Comparison of ENCODE assay signal across 23 mouse cellular contexts in the genomic region with DNA sequence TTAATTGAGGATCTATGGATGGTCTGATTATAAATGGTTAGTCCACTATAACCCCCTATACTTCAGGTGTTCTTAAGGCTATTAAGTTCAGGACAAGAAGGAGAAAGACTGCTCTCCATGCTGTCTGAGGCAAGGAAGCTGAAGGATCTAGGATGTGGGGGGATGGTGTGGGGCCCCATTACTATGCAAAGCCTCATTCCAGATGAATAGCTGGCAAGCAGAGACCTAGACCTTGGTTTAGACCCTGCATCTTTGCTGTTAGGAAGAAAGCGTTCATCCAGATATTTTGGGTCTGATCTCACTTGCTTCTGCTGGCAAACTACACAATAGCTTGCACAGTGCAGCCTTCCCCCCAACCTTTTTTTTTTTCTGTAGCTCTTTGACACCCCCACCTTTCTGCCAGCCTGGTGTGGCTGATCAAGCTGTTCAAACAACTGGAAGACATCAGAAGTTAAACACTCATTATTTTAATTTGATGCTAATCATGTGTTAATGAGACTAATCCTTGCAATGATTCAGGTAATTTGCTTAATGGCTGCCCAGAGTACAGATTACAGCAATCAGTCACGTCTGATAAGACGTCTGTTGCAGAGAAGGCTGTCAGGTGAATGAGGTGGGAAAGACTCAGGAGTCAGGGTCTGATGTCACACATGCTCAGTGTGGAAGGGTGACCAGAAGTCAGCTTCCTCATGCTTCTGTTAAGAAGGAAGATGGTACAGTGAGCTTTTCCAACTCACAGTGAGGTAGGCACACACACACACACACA.
DNase-seq lines count a peak whose midpoint lies in the region; ATAC-seq and TF ChIP-seq lines count a peak whose summit lies in the region.
"Had no signal": no experiment of that assay in that cellular context is flagged by ENCODE, and none has a peak within 500 bp of the region (broad histone marks: within the 10 kb centered on the region; RNA-seq: fewer than 3 reads in every experiment).

No protein-coding gene starts in this region.

- no peak for TF ChIP-seq EP300 in lung, postnatal 0 days (IDR thresholded peaks at IDR 0.05)

- H3K9ac ChIP-seq in neural tube, embryonic 13.5 days: no peak overlapping the region
- no peak overlapping the region for H3K9ac ChIP-seq in neural tube, embryonic 15.5 days (replicated peaks)
- no peak overlapping the region for H3K9ac ChIP-seq in forebrain, embryonic 16.5 days (replicated peaks; ENCODE audit: low read depth, low read length)
- no peak overlapping the region for H3K9ac ChIP-seq in midbrain, embryonic 15.5 days
- H3K9ac ChIP-seq in lung, postnatal 0 days (replicated peaks; ENCODE audit: low read depth): no peak overlapping the region
- H3K9ac ChIP-seq: embryonic facial prominence, embryonic 12.5 days; heart, embryonic 15.5 days had no signal

- H3K4me3 ChIP-seq in neural tube, embryonic 13.5 days: no peak overlapping the region
- no peak overlapping the region for H3K4me3 ChIP-seq in neural tube, embryonic 15.5 days (replicated peaks)
- no peak overlapping the region for H3K4me3 ChIP-seq in forebrain, embryonic 16.5 days (replicated peaks; ENCODE audit: low read length)
- no peak overlapping the region for H3K4me3 ChIP-seq in midbrain, embryonic 15.5 days
- no peak overlapping the region for H3K4me3 ChIP-seq in lung, postnatal 0 days (ENCODE audit: low read depth, low read length)
- H3K4me3 ChIP-seq: embryonic facial prominence, embryonic 12.5 days; erythroblast, embryonic 14.5 days; heart, embryonic 15.5 days had no signal

- H3K4me2 ChIP-seq in neural tube, embryonic 13.5 days: no peak overlapping the region
- H3K4me2 ChIP-seq in neural tube, embryonic 15.5 days: no peak overlapping the region
- H3K4me2 ChIP-seq in forebrain, embryonic 16.5 days (ENCODE audit: low read length): no peak overlapping the region
- H3K4me2 ChIP-seq in midbrain, embryonic 15.5 days: no peak overlapping the region
- no peak overlapping the region for H3K4me2 ChIP-seq in lung, postnatal 0 days (replicated peaks; ENCODE audit: low read depth, low read length)
- H3K4me2 ChIP-seq: embryonic facial prominence, embryonic 12.5 days; heart, embryonic 15.5 days; liver, embryonic 11.5 days had no signal

- ATAC-seq in neural tube, embryonic 13.5 days (ENCODE audit: low read depth): peak; percentile 47
- ATAC-seq in neural tube, embryonic 15.5 days (ENCODE audit: low FRiP score): no peak
- peak; percentile 96 for ATAC-seq in forebrain, embryonic 16.5 days
- 0 out of 2 replicates have a peak, but pooled peaks have one; percentile 54 for ATAC-seq in midbrain, embryonic 15.5 days (replicated peaks)
- ATAC-seq in lung, postnatal 0 days: no peak
- ATAC-seq: intestine, embryonic 16.5 days had no signal

- no peaks in the 10 kb centered on the region for H3K9me3 ChIP-seq in neural tube, embryonic 13.5 days
- no peaks in the 10 kb centered on the region for H3K9me3 ChIP-seq in neural tube, embryonic 15.5 days (replicated peaks)
- H3K9me3 ChIP-seq in forebrain, embryonic 16.5 days (ENCODE audit: control insufficient read depth, low read length): no peaks in the 10 kb centered on the region
- H3K9me3 ChIP-seq in midbrain, embryonic 15.5 days: no peaks in the 10 kb centered on the region
- H3K9me3 ChIP-seq in lung, postnatal 0 days (ENCODE audit: low read length): no peaks in the 10 kb centered on the region
- H3K9me3 ChIP-seq: embryonic facial prominence, embryonic 12.5 days; heart, embryonic 15.5 days had no signal

- H3K36me3 ChIP-seq in neural tube, embryonic 13.5 days: no peaks in the 10 kb centered on the region
- H3K36me3 ChIP-seq in neural tube, embryonic 15.5 days: no peaks in the 10 kb centered on the region
- no peaks in the 10 kb centered on the region for H3K36me3 ChIP-seq in forebrain, embryonic 16.5 days (ENCODE audit: control insufficient read depth, insufficient read depth)
- H3K36me3 ChIP-seq in midbrain, embryonic 15.5 days (replicated peaks): no peaks in the 10 kb centered on the region
- H3K36me3 ChIP-seq in lung, postnatal 0 days (ENCODE audit: insufficient read depth, low read length): no peaks in the 10 kb centered on the region
- H3K36me3 ChIP-seq: embryonic facial prominence, embryonic 12.5 days; heart, embryonic 15.5 days had no signal

- no peak for DNase-seq in right cerebral cortex, adult 2 months (ENCODE audit: low spot score in 2 of 2)
- no peak for DNase-seq in frontal cortex, postnatal 10 days (ENCODE audit: low spot score in 2 of 2)
- DNase-seq in lung, postnatal 0 days (ENCODE audit: low spot score): no peak
- DNase-seq: adrenal gland, adult 2 months; cerebellum, adult 11 months; cerebellum, postnatal 10 days; gastrocnemius, postnatal 36 days; heart, postnatal 4 days; kidney, postnatal 36 days; layer of hippocampus, adult 9-11 months; lung, adult 2 months; lung, postnatal 36 days; right cerebral cortex, adult 18-20 months; thymus, postnatal 36 days had no signal

- 26% methylated on average over 3 of the region's 3 CpGs for WGBS in neural tube, embryonic 13.5 days
- 30% methylated on average over 3 of the region's 3 CpGs for WGBS in neural tube, embryonic 15.5 days
- WGBS in forebrain, embryonic 16.5 days: 4% methylated on average over 3 of the region's 3 CpGs
- 17% methylated on average over 3 of the region's 3 CpGs for WGBS in midbrain, embryonic 15.5 days
- 11% methylated on average over 3 of the region's 3 CpGs for WGBS in lung, postnatal 0 days

- no peaks in the 10 kb centered on the region for H3K4me1 ChIP-seq in neural tube, embryonic 13.5 days (replicated peaks)
- no peaks in the 10 kb centered on the region for H3K4me1 ChIP-seq in neural tube, embryonic 15.5 days
- H3K4me1 ChIP-seq in forebrain, embryonic 16.5 days (replicated peaks; ENCODE audit: control insufficient read depth, insufficient read depth, low read length): peaks cover 6% of the 10 kb centered on the region
- H3K4me1 ChIP-seq in midbrain, embryonic 15.5 days: no peaks in the 10 kb centered on the region
- no peaks in the 10 kb centered on the region for H3K4me1 ChIP-seq in lung, postnatal 0 days (ENCODE audit: insufficient read depth, low read depth, low read length)
- H3K4me1 ChIP-seq: embryonic facial prominence, embryonic 12.5 days; heart, embryonic 15.5 days had no signal

- no peaks in the 10 kb centered on the region for H3K27me3 ChIP-seq in neural tube, embryonic 13.5 days
- no peaks in the 10 kb centered on the region for H3K27me3 ChIP-seq in neural tube, embryonic 15.5 days (replicated peaks)
- no peaks in the 10 kb centered on the region for H3K27me3 ChIP-seq in forebrain, embryonic 16.5 days (replicated peaks; ENCODE audit: control insufficient read depth, insufficient read depth, low read length)
- no peaks in the 10 kb centered on the region for H3K27me3 ChIP-seq in midbrain, embryonic 15.5 days (replicated peaks)
- H3K27me3 ChIP-seq in lung, postnatal 0 days (replicated peaks; ENCODE audit: insufficient read depth, low read length): no peaks in the 10 kb centered on the region
- H3K27me3 ChIP-seq: embryonic facial prominence, embryonic 12.5 days; heart, embryonic 15.5 days had no signal

- TF ChIP-seq CTCF in lung, postnatal 0 days (IDR thresholded peaks at IDR 0.05): no peak

- no peak overlapping the region for H3K27ac ChIP-seq in neural tube, embryonic 13.5 days (replicated peaks)
- no peak overlapping the region for H3K27ac ChIP-seq in neural tube, embryonic 15.5 days (replicated peaks)
- H3K27ac ChIP-seq in forebrain, embryonic 16.5 days (ENCODE audit: low read length): no peak overlapping the region
- H3K27ac ChIP-seq in midbrain, embryonic 15.5 days: no peak overlapping the region
- no peak overlapping the region for H3K27ac ChIP-seq in lung, postnatal 0 days (ENCODE audit: low read length)
- H3K27ac ChIP-seq: embryonic facial prominence, embryonic 12.5 days; heart, embryonic 15.5 days had no signal

Comparison
In these comparisons a context has a peak if more than half of its experiments do, and no peak if none do; other contexts are left out.
1. ATAC-seq: peak in neural tube, embryonic 13.5 days (single experiment), forebrain, embryonic 16.5 days (single experiment) and midbrain, embryonic 15.5 days (single experiment); none in neural tube, embryonic 15.5 days (single experiment) and lung, postnatal 0 days (single experiment).